ENCODE assay signal across 8 mouse cellular contexts in genomic region chr11:95310648-95311424, GRCm38 (mm10). TPM values are rescaled to one million over a fixed set of nuclear protein-coding genes. Genes with fewer than 3 reads are reported as not detected.
DNase-seq lines count a peak whose midpoint lies in the region; ATAC-seq and TF ChIP-seq lines count a peak whose summit lies in the region.

No protein-coding gene starts in this region.

- peak overlapping the region; percentile 67 for H3K4me2 ChIP-seq in intestine, embryonic 14.5 days (ENCODE audit: low read length)
- H3K4me2 ChIP-seq in lung, embryonic 15.5 days, result peak overlapping the region; percentile 67

- H3K27me3 ChIP-seq in thymus, adult 2 months (ENCODE audit: control insufficient read depth, insufficient read depth, low read length), result no peaks in the 10 kb centered on the region
- H3K27me3 ChIP-seq in intestine, embryonic 14.5 days (replicated peaks; ENCODE audit: control insufficient read depth, insufficient read depth, low read length), result no peaks in the 10 kb centered on the region
- H3K27me3 ChIP-seq in lung, embryonic 15.5 days, result no peaks in the 10 kb centered on the region

- no peak for TF ChIP-seq CTCF in thymus, adult 2 months (IDR thresholded peaks at IDR 0.05; ENCODE audit: borderline replicate concordance, control insufficient read depth, extremely low read depth, insufficient read depth, low read length, poor library complexity)

- peak overlapping the region; percentile 49 for H3K4me3 ChIP-seq in thymus, adult 2 months (ENCODE audit: control insufficient read depth, insufficient read depth, low read length)
- peak overlapping the region; percentile 95 for H3K4me3 ChIP-seq in intestine, embryonic 14.5 days (ENCODE audit: low read depth, low read length)
- H3K4me3 ChIP-seq in lung, embryonic 15.5 days, result peak overlapping the region; percentile 90

- H3K36me3 ChIP-seq in thymus, adult 2 months (ENCODE audit: control insufficient read depth, insufficient read depth, low read length), result peaks cover 3% of the 10 kb centered on the region; the same call in 1 of the 2 replicates
- H3K36me3 ChIP-seq in intestine, embryonic 14.5 days (ENCODE audit: control insufficient read depth, insufficient read depth, low read length), result peaks cover 2% of the 10 kb centered on the region
- H3K36me3 ChIP-seq in lung, embryonic 15.5 days, result peaks cover 7% of the 10 kb centered on the region

- H3K9ac ChIP-seq in intestine, embryonic 14.5 days (ENCODE audit: low read length), result peak overlapping the region; percentile 63
- H3K9ac ChIP-seq in lung, embryonic 15.5 days, result peak overlapping the region; percentile 57

- H3K27ac ChIP-seq in thymus, adult 2 months (ENCODE audit: control insufficient read depth, insufficient read depth, low read length), result peak overlapping the region; percentile 65
- peak overlapping the region; percentile 98 for H3K27ac ChIP-seq in intestine, embryonic 14.5 days (ENCODE audit: low read depth)
- H3K27ac ChIP-seq in lung, embryonic 15.5 days, result peak overlapping the region; percentile 88

- ATAC-seq in intestine, embryonic 14.5 days (replicated peaks; ENCODE audit: low FRiP score, low TSS enrichment, low read depth), result peak; percentile 9; the same call in 1 of the 2 replicates
- ATAC-seq in lung, embryonic 15.5 days (ENCODE audit: borderline replicate concordance, extremely low read depth, low FRiP score, low TSS enrichment), result no peak

- peaks cover 7% of the 10 kb centered on the region for H3K4me1 ChIP-seq in thymus, adult 2 months (replicated peaks; ENCODE audit: control insufficient read depth, insufficient read depth, low read length)
- H3K4me1 ChIP-seq in intestine, embryonic 14.5 days (replicated peaks; ENCODE audit: control insufficient read depth, insufficient read depth, low read length), result peaks cover 14% of the 10 kb centered on the region
- H3K4me1 ChIP-seq in lung, embryonic 15.5 days, result peaks cover 22% of the 10 kb centered on the region

- peak; percentile 18 for DNase-seq in cerebellum, adult 11 months
- DNase-seq in cerebellum, adult 9-11 months, result no peak
- DNase-seq in thymus, adult 2 months, result peak; percentile 27
- no peak for DNase-seq in thymus, postnatal 0 days (ENCODE audit: low spot score)
- peak; percentile 79 for DNase-seq in intestine, embryonic 14.5 days (ENCODE audit: low spot score)
- DNase-seq in ovary, postnatal 36 days (ENCODE audit: low spot score), result peak; percentile 22
- no peak for DNase-seq in gastrocnemius, postnatal 25 days

- WGBS in thymus, adult 2 months, result 4% methylated on average over 17 of the region's 17 CpGs
- 6% methylated on average over 17 of the region's 17 CpGs for WGBS in intestine, embryonic 14.5 days
- WGBS in lung, embryonic 15.5 days, result 4% methylated on average over 17 of the region's 17 CpGs

- no peak for TF ChIP-seq POLR2A in thymus, adult 2 months (IDR thresholded peaks at IDR 0.05; ENCODE audit: control insufficient read depth, extremely low read depth, insufficient read depth, low read length, poor library complexity)

- H3K9me3 ChIP-seq in intestine, embryonic 14.5 days (ENCODE audit: control insufficient read depth, low read length), result no peaks in the 10 kb centered on the region
- no peaks in the 10 kb centered on the region for H3K9me3 ChIP-seq in lung, embryonic 15.5 days

RNA-seq across cellular contexts. Expression of gene Kat7, which starts 0.8 kb away (rescaled TPM):
- 55.5 and 64.8 TPM in 2 replicates for polyA plus RNA-seq in thymus, adult 2 months (2012; rRNA removed)
- 56.8 and 57.9 TPM in 2 replicates for polyA plus RNA-seq in thymus, postnatal 0 days (2015; fragmentation: Nextera tagmentation; extraction: Ambion mirVana)
- polyA plus RNA-seq in intestine, embryonic 14.5 days (2014; fragmentation: Nextera tagmentation; extraction: Ambion mirVana), result 68.7 and 76.8 TPM in 2 replicates
- 78.0 and 80.1 TPM in 2 replicates for polyA plus RNA-seq in lung, embryonic 15.5 days (2015; fragmentation: Nextera tagmentation; extraction: Ambion mirVana)
- 10 to 100 TPM; 16.9 to 19.6 TPM for total RNA-seq in gastrocnemius, postnatal 25 days (2021)

RNA-seq across cellular contexts. Expression of gene Fam117a, which starts 26.0 kb away (rescaled TPM):
- polyA plus RNA-seq in thymus, adult 2 months (2012; rRNA removed), result 204 and 224 TPM in 2 replicates
- 24.2 and 27.3 TPM in 2 replicates for polyA plus RNA-seq in thymus, postnatal 0 days (2015; fragmentation: Nextera tagmentation; extraction: Ambion mirVana)
- polyA plus RNA-seq in intestine, embryonic 14.5 days (2014; fragmentation: Nextera tagmentation; extraction: Ambion mirVana), result 10.3 and 10.9 TPM in 2 replicates
- 13.0 and 13.8 TPM in 2 replicates for polyA plus RNA-seq in lung, embryonic 15.5 days (2015; fragmentation: Nextera tagmentation; extraction: Ambion mirVana)
- 1 to 10 TPM; 4.2 to 4.5 TPM for total RNA-seq in gastrocnemius, postnatal 25 days (2021)

RNA-seq across cellular contexts. Expression of gene Tac4, which starts 49.5 kb away (rescaled TPM):
- 0.40 and 0.50 TPM in 2 replicates for polyA plus RNA-seq in thymus, adult 2 months (2012; rRNA removed)
- 0.21 and 0.27 TPM in 2 replicates for polyA plus RNA-seq in thymus, postnatal 0 days (2015; fragmentation: Nextera tagmentation; extraction: Ambion mirVana)
- polyA plus RNA-seq in intestine, embryonic 14.5 days (2014; fragmentation: Nextera tagmentation; extraction: Ambion mirVana), result 0.14 TPM in 1 of 2 replicates, not detected in the other
- 0.16 TPM in 1 of 2 replicates, not detected in the other for polyA plus RNA-seq in lung, embryonic 15.5 days (2015; fragmentation: Nextera tagmentation; extraction: Ambion mirVana)
- total RNA-seq in gastrocnemius, postnatal 25 days (2021), result under 1 TPM; 0.23 to 0.35 TPM

Comparison
In these comparisons a context has a peak if more than half of its experiments do, and no peak if none do; other contexts are left out.
1. DNase-seq: peak in cerebellum, adult 11 months (single experiment), thymus, adult 2 months (single experiment), intestine, embryonic 14.5 days (single experiment) and ovary, postnatal 36 days (single experiment); none in cerebellum, adult 9-11 months (single experiment), thymus, postnatal 0 days (single experiment) and gastrocnemius, postnatal 25 days (single experiment).
2. Peak in every context shown above with its lines, with median percentiles within 50 percentile points of each other: H3K27ac ChIP-seq and H3K4me3 ChIP-seq.